ENCODE assay signal across 7 mouse cellular contexts in the genomic region with DNA sequence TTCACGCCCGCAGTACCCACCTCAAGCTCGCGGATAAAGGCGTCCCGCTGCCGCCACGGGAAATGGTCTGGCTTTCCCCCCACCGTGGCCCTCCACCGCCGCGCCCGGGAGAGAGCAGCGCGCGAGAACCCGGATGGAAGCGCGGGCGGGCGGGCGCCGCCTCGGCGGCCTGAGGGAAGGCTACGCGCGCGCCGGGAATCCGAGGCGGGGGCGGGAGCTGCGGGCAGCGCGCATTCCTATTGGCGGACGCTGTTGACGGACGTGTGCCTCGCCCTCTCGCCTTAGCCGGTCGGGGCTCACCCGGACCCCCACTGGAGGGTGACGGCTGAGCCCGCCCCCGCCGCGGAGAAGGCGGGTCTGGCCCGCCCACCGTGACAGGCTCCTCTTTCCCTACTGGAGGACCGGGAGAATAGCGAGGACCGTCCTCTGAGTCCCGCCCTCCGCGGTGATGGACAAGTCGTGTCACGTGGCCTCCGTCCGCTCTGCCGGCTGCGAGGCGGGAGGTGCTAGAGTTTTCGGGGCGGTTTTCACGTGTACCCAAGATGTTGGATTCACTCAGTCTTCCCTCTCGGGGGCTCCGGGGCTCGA. TPM values are rescaled to one million over a fixed set of nuclear protein-coding genes. Genes with fewer than 3 reads are reported as not detected.
DNase-seq lines count a peak whose midpoint lies in the region; ATAC-seq and TF ChIP-seq lines count a peak whose summit lies in the region.

No protein-coding gene starts in this region.

- peak; percentile 36 for TF ChIP-seq CTCF in intestine, postnatal 0 days (IDR thresholded peaks at IDR 0.05; ENCODE audit: low read depth)
- TF ChIP-seq CTCF in small intestine, adult 2 months (IDR thresholded peaks at IDR 0.05; ENCODE audit: extremely low read depth, insufficient read length, insufficient replicate concordance, low read depth, low read length): no peak

- H3K9me3 ChIP-seq in embryonic facial prominence, embryonic 10.5 days: no peaks in the 10 kb centered on the region
- no peaks in the 10 kb centered on the region for H3K9me3 ChIP-seq in intestine, postnatal 0 days (ENCODE audit: control insufficient read depth)
- H3K9me3 ChIP-seq in midbrain, embryonic 12.5 days: no peaks in the 10 kb centered on the region

- DNase-seq in adrenal gland, postnatal 10 days: peak; percentile 100
- peak; percentile 100 for DNase-seq in embryonic facial prominence, embryonic 10.5 days (ENCODE audit: low spot score)
- DNase-seq in gonadal fat pad, adult 2 months (ENCODE audit: low read depth): peak; percentile 86
- DNase-seq in left cerebral cortex, postnatal 4 days: peak; percentile 100

- H3K27me3 ChIP-seq in embryonic facial prominence, embryonic 10.5 days (replicated peaks; ENCODE audit: low read depth, poor library complexity, severe bottlenecking): no peaks in the 10 kb centered on the region
- H3K27me3 ChIP-seq in intestine, postnatal 0 days (replicated peaks; ENCODE audit: control insufficient read depth, insufficient read depth, low read length): no peaks in the 10 kb centered on the region
- 0 out of 2 replicates have a peak, but pooled peaks cover 4% of the 10 kb centered on the region for H3K27me3 ChIP-seq in midbrain, embryonic 12.5 days
- no peaks in the 10 kb centered on the region for H3K27me3 ChIP-seq in small intestine, adult 2 months (ENCODE audit: control insufficient read depth, insufficient read depth, low read length)

- peaks cover 31% of the 10 kb centered on the region for H3K4me1 ChIP-seq in embryonic facial prominence, embryonic 10.5 days
- peaks cover 11% of the 10 kb centered on the region; the same call in 1 of the 2 replicates for H3K4me1 ChIP-seq in intestine, postnatal 0 days (replicated peaks; ENCODE audit: control insufficient read depth, insufficient read depth, low read length)
- peaks cover 14% of the 10 kb centered on the region for H3K4me1 ChIP-seq in midbrain, embryonic 12.5 days
- H3K4me1 ChIP-seq in small intestine, adult 2 months (ENCODE audit: control insufficient read depth, insufficient read depth, insufficient read length, low read length): peaks cover 4% of the 10 kb centered on the region; the same call in 1 of the 2 replicates

- intact Hi-C loops in left cerebral cortex, postnatal 4 days (cut with DNase I): no loop called here

- WGBS in embryonic facial prominence, embryonic 10.5 days: under 1% methylated on average over 72 of the region's 72 CpGs
- WGBS in intestine, postnatal 0 days: 1% methylated on average over 64 of the region's 72 CpGs
- under 1% methylated on average over 70 of the region's 72 CpGs for WGBS in midbrain, embryonic 12.5 days
- under 1% methylated on average over 72 of the region's 72 CpGs for WGBS in small intestine, adult 2 months

- ATAC-seq in intestine, postnatal 0 days: peak; percentile 96
- peak; percentile 99 for ATAC-seq in midbrain, embryonic 12.5 days (ENCODE audit: low FRiP score, low read depth)

- H3K9ac ChIP-seq in intestine, postnatal 0 days (ENCODE audit: low read depth, low read length): peak overlapping the region; percentile 100
- peak overlapping the region; percentile 96 for H3K9ac ChIP-seq in midbrain, embryonic 12.5 days (replicated peaks)

- H3K4me3 ChIP-seq in embryonic facial prominence, embryonic 10.5 days: peak overlapping the region; percentile 95
- peak overlapping the region; percentile 95 for H3K4me3 ChIP-seq in intestine, postnatal 0 days (ENCODE audit: low read depth, low read length)
- H3K4me3 ChIP-seq in midbrain, embryonic 12.5 days: peak overlapping the region; percentile 87
- peak overlapping the region; percentile 86 for H3K4me3 ChIP-seq in small intestine, adult 2 months (ENCODE audit: low read depth, low read length)

- H3K4me2 ChIP-seq in intestine, postnatal 0 days (replicated peaks; ENCODE audit: low read depth): peak overlapping the region; percentile 66
- peak overlapping the region; percentile 48 for H3K4me2 ChIP-seq in midbrain, embryonic 12.5 days (replicated peaks)

- H3K27ac ChIP-seq in embryonic facial prominence, embryonic 10.5 days (replicated peaks): peak overlapping the region; percentile 100
- peak overlapping the region; percentile 100 for H3K27ac ChIP-seq in intestine, postnatal 0 days (ENCODE audit: low read depth, low read length)
- peak overlapping the region; percentile 99 for H3K27ac ChIP-seq in midbrain, embryonic 12.5 days (replicated peaks)
- H3K27ac ChIP-seq in small intestine, adult 2 months (ENCODE audit: insufficient read depth, low read depth, low read length): peak overlapping the region; percentile 99

- peak; percentile 92 for TF ChIP-seq POLR2A in small intestine, adult 2 months (IDR thresholded peaks at IDR 0.05; ENCODE audit: low read depth, low read length)

- H3K36me3 ChIP-seq in embryonic facial prominence, embryonic 10.5 days (replicated peaks): peaks cover 5% of the 10 kb centered on the region; the same call in 1 of the 2 replicates
- no peaks in the 10 kb centered on the region for H3K36me3 ChIP-seq in intestine, postnatal 0 days (ENCODE audit: control insufficient read depth, insufficient read depth)
- no peaks in the 10 kb centered on the region for H3K36me3 ChIP-seq in midbrain, embryonic 12.5 days
- H3K36me3 ChIP-seq in small intestine, adult 2 months (ENCODE audit: control insufficient read depth, insufficient read depth, low read length): no peaks in the 10 kb centered on the region

RNA-seq across cellular contexts. Expression of a gene that starts 33.1 kb away (rescaled TPM):
- total RNA-seq in adrenal gland, postnatal 10 days (2021): under 1 TPM in 1 of 2 experiments, not detected in 1; 0.39 TPM
- polyA plus RNA-seq in embryonic facial prominence, embryonic 10.5 days (2016; fragmentation: Nextera tagmentation; extraction: Ambion mirVana): 2.7 TPM in 2 replicates
- not detected in 2 replicates for polyA plus RNA-seq in gonadal fat pad, adult 2 months (2012; rRNA removed)
- polyA plus RNA-seq in intestine, postnatal 0 days (2015; fragmentation: Nextera tagmentation; extraction: Ambion mirVana): not detected in 2 replicates
- 1 to 10 TPM; 1.2 to 2.4 TPM for total RNA-seq in left cerebral cortex, postnatal 4 days (2021)
- 1.5 and 1.6 TPM in 2 replicates for polyA plus RNA-seq in midbrain, embryonic 12.5 days (2016; fragmentation: Nextera tagmentation; extraction: Ambion mirVana)
- not detected in 2 replicates for polyA plus RNA-seq in small intestine, adult 2 months (2012; rRNA removed)

RNA-seq across cellular contexts. Expression of a gene that starts 33.2 kb away (rescaled TPM):
- 1 to 10 TPM; 5.9 to 8.4 TPM for total RNA-seq in adrenal gland, postnatal 10 days (2021)
- polyA plus RNA-seq in embryonic facial prominence, embryonic 10.5 days (2016; fragmentation: Nextera tagmentation; extraction: Ambion mirVana): 4.6 and 4.9 TPM in 2 replicates
- polyA plus RNA-seq in gonadal fat pad, adult 2 months (2012; rRNA removed): 7.5 and 8.6 TPM in 2 replicates
- polyA plus RNA-seq in intestine, postnatal 0 days (2015; fragmentation: Nextera tagmentation; extraction: Ambion mirVana): 1.6 and 2.0 TPM in 2 replicates
- 10 to 100 TPM; 19.5 to 24.2 TPM for total RNA-seq in left cerebral cortex, postnatal 4 days (2021)
- polyA plus RNA-seq in midbrain, embryonic 12.5 days (2016; fragmentation: Nextera tagmentation; extraction: Ambion mirVana): 5.5 and 6.0 TPM in 2 replicates
- polyA plus RNA-seq in small intestine, adult 2 months (2012; rRNA removed): 3.6 and 5.7 TPM in 2 replicates

Comparison
In these comparisons a context has a peak if more than half of its experiments do, and no peak if none do; other contexts are left out.
1. Peak in every context shown above with its lines: DNase-seq, ATAC-seq, H3K4me3 ChIP-seq and H3K27ac ChIP-seq.